Mouse (Mus musculus): Measurements from ENCODE around the gene Bach1.

GRCm38 (mm10) chr16:87736106-87736505, 37.4 kb downstream of the Bach1 start:
- TF ChIP-seq POLR2A (IDR thresholded peaks at IDR 0.05; ENCODE audit: low read depth, low read length) (no peak), CTCF (IDR thresholded peaks at IDR 0.05; ENCODE audit: extremely low read depth, insufficient read depth, insufficient read length, insufficient replicate concordance) (no peak)

Measured in spleen, adult 2 months (tissue).